Mouse (Mus musculus) kidney, adult 2 months (tissue): Measurements from ENCODE around the gene Gng12. TPM values are rescaled to one million over a fixed set of nuclear protein-coding genes. Genes with fewer than 3 reads are reported as not detected.
"Not testable (repeated sequence)": the region's sequence is repeated elsewhere in the genome, so short reads cannot be mapped to it uniquely, and the experiment has no call there.

ENCODE experiments used
- DNase-seq: peaks from one replicate; pipeline ENCODE4 v3.0.0; 2021
- H3K27ac ChIP-seq: fragments of 200-500 bp; 2 replicates; pipeline ENCODE4 v1.5.1; 2012; ENCODE audit warnings: low read depth, low read length, control low read depth, inconsistent platforms; ENCODE audit not compliant: insufficient read depth
- H3K27me3 ChIP-seq: fragments of 200-500 bp; replicated peaks from 2 replicates; pipeline ENCODE4 v1.6.1; 2012; ENCODE audit warnings: mild to moderate bottlenecking, moderate library complexity, low read length, inconsistent platforms; ENCODE audit not compliant: control insufficient read depth, insufficient read depth
- H3K36me3 ChIP-seq: fragments of 200-500 bp; 2 replicates; pipeline ENCODE4 v1.6.1; 2012; ENCODE audit warnings: mild to moderate bottlenecking, moderate library complexity, low read length, inconsistent platforms; ENCODE audit not compliant: control insufficient read depth, insufficient read depth
- H3K4me1 ChIP-seq: fragments of 200-500 bp; 2 replicates; pipeline ENCODE4 v1.6.1; 2011; ENCODE audit warnings: low read length; ENCODE audit not compliant: control insufficient read depth, insufficient read depth
- H3K4me3 ChIP-seq: fragments of 200-500 bp; 2 replicates; pipeline ENCODE4 v1.5.1; 2011; ENCODE audit warnings: mild to moderate bottlenecking, low read depth, low read length, control low read depth; ENCODE audit not compliant: insufficient read depth
- CTCF ChIP-seq: fragments of 200-500 bp; conservative IDR thresholded peaks from 2 replicates; pipeline ENCODE4 v1.5.1; 2011; ENCODE audit warnings: low read depth, mild to moderate bottlenecking, control low read depth, low read length, moderate library complexity, mixed read lengths; ENCODE audit not compliant: insufficient read depth, insufficient read length
- POLR2A ChIP-seq: fragments of 200-500 bp; IDR thresholded peaks from one replicate; pipeline ENCODE4 v1.6.1; 2011; ENCODE audit warnings: low read depth, low read length, control low read depth
- WGBS: fragments of 180-500 bp; shearing (Covaris S2); methylation state at CpG from one replicate; pipeline ENCODE4 v1.1.7; 2018; 5-methylcytosine and 5-hydroxymethylcytosine counted together
- polyA plus RNA-seq: library from polyadenylated mRNA; depleted of rRNA; stranded (reverse); fragments of >200 nt; gene quantifications from 2 replicates; pipeline ENCODE4 v1.2.3, GENCODE M21; 2012

The Gng12 gene
- polyA plus RNA-seq, 1 experiment, result 102 TPM

DNA sequence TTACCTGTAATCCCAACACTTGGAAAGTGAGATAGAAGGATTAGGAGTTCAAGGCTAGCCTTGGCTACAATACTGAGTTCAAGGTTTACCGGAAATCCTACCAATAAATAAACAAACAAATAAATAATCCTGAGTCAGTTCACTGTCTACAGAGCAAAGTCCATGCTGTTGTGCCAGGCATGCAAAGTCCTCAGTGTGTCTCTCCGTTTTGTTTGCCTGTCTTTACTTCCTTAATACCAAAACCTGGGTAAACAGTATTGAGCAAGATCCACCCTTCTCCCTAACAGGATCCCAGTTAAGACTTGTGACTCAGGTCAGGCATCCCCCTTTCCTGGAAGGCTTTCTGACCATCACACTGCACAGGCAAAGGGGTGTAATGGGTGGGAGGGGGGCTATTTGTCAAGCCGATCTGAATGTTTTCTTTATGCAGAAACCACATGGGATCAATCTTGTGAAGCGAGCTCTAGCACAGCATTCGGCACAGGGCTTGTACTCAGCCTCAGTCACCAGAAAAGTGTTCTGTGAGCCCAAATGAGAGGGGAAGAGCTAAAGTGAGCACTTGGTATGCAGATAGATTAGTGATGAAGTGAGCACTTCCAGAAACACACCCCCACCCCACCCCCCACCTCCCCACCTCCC, 133.2 kb downstream of the Gng12 start:
- Histone ChIP-seq H3K36me3 (no peaks in the 10 kb centered on the region), H3K4me1 (peaks cover 13% of the 10 kb centered on the region), H3K27me3 (no peaks in the 10 kb centered on the region), H3K4me3 (no peak overlapping the region), H3K27ac (no peak overlapping the region)
- DNase-seq, result peak; percentile 66
- TF ChIP-seq CTCF, result no peak
- no peak for TF ChIP-seq POLR2A
- 50% methylated on average over 5 of the region's 5 CpGs for WGBS

DNA sequence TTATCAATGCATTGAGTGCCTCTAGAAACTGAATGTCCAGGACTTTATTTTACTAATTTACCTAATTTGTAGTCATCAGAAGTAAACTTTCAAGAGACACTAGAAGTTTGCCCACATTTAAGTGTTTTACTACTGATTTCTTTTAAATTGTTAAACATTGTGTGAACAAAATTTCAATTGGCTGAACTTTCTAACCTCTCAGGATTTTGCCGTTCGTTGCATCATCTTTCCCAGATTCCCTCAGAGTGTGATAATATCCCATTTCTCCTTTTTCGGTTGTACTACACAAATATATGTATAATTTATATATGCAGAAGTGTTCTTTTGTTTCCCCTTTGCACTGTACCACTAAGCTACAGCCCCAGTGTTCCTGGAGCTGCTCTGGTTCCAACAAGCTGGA, 133.8 kb downstream of the Gng12 start:
- Histone ChIP-seq H3K36me3 (no peaks in the 10 kb centered on the region), H3K27me3 (no peaks in the 10 kb centered on the region), H3K27ac (no peak overlapping the region), H3K4me1 (peaks cover 17% of the 10 kb centered on the region), H3K4me3 (no peak overlapping the region)
- WGBS, result 53% methylated on average over 3 of the region's 3 CpGs
- no peak for DNase-seq
- TF ChIP-seq POLR2A (no peak), CTCF (no peak)

DNA sequence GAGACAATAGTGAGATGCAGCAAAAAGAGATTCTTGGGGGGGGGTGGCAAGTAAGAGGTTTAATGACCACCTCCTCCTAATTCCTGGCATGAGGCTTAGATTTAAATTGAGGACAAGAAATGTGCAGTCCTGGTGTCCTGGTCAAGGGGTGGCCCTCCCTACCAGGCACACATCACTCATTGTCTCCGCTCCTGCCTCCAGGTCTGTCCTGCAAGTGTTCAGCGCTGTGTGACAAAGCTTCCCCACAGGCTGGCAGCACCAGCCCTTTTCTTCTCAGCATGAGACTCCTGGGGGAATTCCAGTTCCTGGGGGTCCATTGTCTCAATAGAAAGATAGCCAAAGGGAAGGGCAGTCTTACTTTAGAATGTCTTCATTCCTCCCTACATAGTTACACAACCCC, 134.2 kb downstream of the Gng12 start:
- no peak for DNase-seq
- no peak overlapping the region for H3K4me3 ChIP-seq
- no peaks in the 10 kb centered on the region for H3K36me3 ChIP-seq
- 68% methylated on average over 2 of the region's 2 CpGs for WGBS
- peaks cover 19% of the 10 kb centered on the region for H3K4me1 ChIP-seq
- no peaks in the 10 kb centered on the region for H3K27me3 ChIP-seq
- TF ChIP-seq CTCF, result no peak
- TF ChIP-seq POLR2A, result no peak
- H3K27ac ChIP-seq, result no peak overlapping the region

DNA sequence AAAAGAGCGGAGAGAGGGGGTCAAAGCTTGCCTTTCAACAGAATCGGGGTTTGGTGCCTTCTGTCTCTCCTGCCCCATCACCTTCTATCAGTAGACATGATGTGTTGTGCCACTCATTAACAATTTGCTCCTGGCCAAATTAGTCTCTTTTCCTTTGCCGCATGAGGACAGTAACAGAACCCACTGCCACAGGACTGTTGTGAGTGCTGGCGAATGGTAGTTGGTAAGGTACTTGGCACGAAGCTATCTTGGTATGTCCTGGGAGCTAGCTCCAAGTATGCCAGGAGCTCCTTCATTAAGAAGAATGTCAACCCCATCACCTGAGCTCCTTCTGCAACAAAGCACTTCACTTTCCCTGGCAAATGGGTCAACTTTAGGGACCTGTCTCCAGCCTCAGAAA, 134.6 kb downstream of the Gng12 start:
- H3K27ac ChIP-seq, result no peak overlapping the region
- no peaks in the 10 kb centered on the region for H3K36me3 ChIP-seq
- TF ChIP-seq POLR2A (no peak), CTCF (no peak)
- 85% methylated on average over 5 of the region's 5 CpGs for WGBS
- no peaks in the 10 kb centered on the region for H3K27me3 ChIP-seq
- no peak overlapping the region for H3K4me3 ChIP-seq
- DNase-seq, result no peak
- peaks cover 21% of the 10 kb centered on the region for H3K4me1 ChIP-seq

DNA sequence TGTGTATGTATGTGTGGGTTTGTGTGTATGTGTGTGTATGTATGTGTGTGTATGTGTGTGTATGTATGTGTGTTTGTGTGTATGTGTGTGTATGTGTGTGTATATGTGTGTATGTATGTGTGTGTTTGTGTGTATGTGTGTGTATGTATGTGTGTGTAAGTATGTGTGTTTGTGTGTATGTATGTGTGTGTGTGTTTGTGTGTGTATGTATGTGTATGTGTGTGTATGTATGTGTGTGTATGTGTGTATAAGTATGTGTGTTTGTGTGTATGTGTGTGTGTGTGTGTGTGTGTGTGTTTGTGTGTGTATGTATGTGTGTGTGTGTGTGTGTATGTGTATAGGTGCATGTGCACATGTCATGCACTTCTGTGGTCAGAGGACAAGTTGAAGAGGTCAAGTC, 136.4 kb downstream of the Gng12 start:
- not testable (repeated sequence) for H3K27ac ChIP-seq, DNase-seq, H3K36me3 ChIP-seq, H3K27me3 ChIP-seq, H3K4me3 ChIP-seq
- peaks cover 21% of the 10 kb centered on the region for H3K4me1 ChIP-seq

DNA sequence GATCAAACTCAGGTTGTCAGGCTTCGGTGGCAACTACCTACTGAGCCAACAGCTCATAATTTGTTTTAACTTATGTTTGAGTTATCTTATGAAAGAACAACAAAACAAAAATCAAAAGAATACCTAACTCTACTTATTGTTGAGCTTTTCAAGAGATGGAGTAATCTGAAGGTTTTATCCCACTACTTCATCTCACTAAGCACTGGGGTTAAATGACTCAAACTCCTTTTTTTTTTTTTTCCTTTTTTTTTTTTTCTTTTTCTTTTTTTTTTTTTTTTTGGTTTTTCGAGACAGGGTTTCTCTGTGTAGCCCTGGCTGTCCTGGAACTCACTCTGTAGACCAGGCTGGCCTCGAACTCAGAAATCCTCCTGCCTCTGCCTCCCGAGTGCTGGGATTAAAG, 136.8 kb downstream of the Gng12 start:
- WGBS, result 89% methylated on average over 3 of the region's 4 CpGs
- not testable (repeated sequence) for H3K4me3 ChIP-seq

DNA sequence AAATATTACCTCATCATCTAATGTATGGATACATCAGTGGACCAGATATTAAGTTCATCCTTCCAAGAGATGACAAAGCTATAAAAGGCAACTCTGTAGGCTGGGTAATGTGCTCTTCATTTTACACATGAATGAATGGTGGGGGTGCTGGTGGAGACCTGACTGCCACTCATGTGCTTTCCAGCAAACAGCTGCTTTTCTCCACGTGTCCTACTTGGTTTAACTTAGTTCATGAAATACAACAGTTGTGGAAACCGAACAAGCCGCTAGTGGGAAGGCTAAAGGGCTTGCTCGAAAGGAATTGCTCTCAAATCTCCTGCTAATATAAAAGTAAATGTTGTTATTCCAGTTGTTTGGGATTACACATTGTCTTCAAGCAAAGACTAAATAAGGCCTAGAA, 137.4 kb downstream of the Gng12 start:
- no peaks in the 10 kb centered on the region for H3K27me3 ChIP-seq
- no peak for TF ChIP-seq POLR2A
- TF ChIP-seq CTCF, result no peak
- no peak for DNase-seq
- no peak overlapping the region for H3K27ac ChIP-seq
- H3K4me1 ChIP-seq, result peaks cover 13% of the 10 kb centered on the region
- 63% methylated on average over 4 of the region's 4 CpGs for WGBS
- H3K4me3 ChIP-seq, result no peak overlapping the region
- H3K36me3 ChIP-seq, result no peaks in the 10 kb centered on the region

More for the DNA sequence above, 136.8 kb downstream of the Gng12 start:
- H3K4me1 ChIP-seq, result peaks cover 18% of the 10 kb centered on the region
- not testable (repeated sequence) for H3K27me3 ChIP-seq, DNase-seq, H3K27ac ChIP-seq, H3K36me3 ChIP-seq
